Mouse (Mus musculus) MEL (cell line): ENCODE results near the gene Rtp2. TPM values are rescaled to one million over a fixed set of nuclear protein-coding genes. Genes with fewer than 3 reads are reported as not detected.

Experiments
- DNase-seq: peaks from one replicate; pipeline ENCODE4 v3.0.0; 2011; ENCODE audit warnings: low read depth, low spot score
- H3K27ac ChIP-seq: 2 replicates; pipeline ENCODE4 v1.5.1; 2012; ENCODE audit warnings: low read depth, mild to moderate bottlenecking, control low read depth, low read length, moderate library complexity; ENCODE audit not compliant: control insufficient read depth
- H3K27me3 ChIP-seq, 2 experiments: fragments of 150-350 bp in 1 of 2; sonication (generic) in 1 of 2; 2 replicates each; pipeline ENCODE4 v1.6.1; 2012; ENCODE audit warnings: low read length in 2 of 2, mild to moderate bottlenecking in 2 of 2, improper control_type of control experiment in 1 of 2, moderate library complexity in 1 of 2; ENCODE audit not compliant: insufficient read depth in 2 of 2, control insufficient read depth in 1 of 2
- H3K36me3 ChIP-seq, 2 experiments: 2 replicates each; pipeline ENCODE4 v1.6.1; 2012 to 2014; ENCODE audit warnings: low read length in 2 of 2, improper control_type of control experiment in 1 of 2, inconsistent platforms in 1 of 2, mild to moderate bottlenecking in 1 of 2; ENCODE audit not compliant: insufficient read depth in 2 of 2, control insufficient read depth in 1 of 2
- H3K4me1 ChIP-seq, 2 experiments: fragments of 150-350 bp in 1 of 2; sonication (generic) in 1 of 2; 2 replicates each; pipeline ENCODE4 v1.6.1; 2012; ENCODE audit warnings: low read length in 2 of 2, improper control_type of control experiment in 1 of 2, mild to moderate bottlenecking in 1 of 2; ENCODE audit not compliant: insufficient read depth in 2 of 2, control insufficient read depth in 1 of 2
- H3K4me3 ChIP-seq, 2 experiments: fragments of 150-350 bp in 1 of 2; sonication (generic) in 1 of 2; 2 replicates each; pipeline ENCODE4 v1.5.1; 2012; ENCODE audit warnings: low read depth in 2 of 2, low read length in 2 of 2, mild to moderate bottlenecking in 2 of 2, moderate library complexity in 2 of 2, control low read depth in 1 of 2, improper control_type of control experiment in 1 of 2; ENCODE audit not compliant: control insufficient read depth in 1 of 2, insufficient read depth in 1 of 2
- H3K79me2 ChIP-seq: 2 replicates; pipeline ENCODE4 v1.6.1; 2012; ENCODE audit warnings: mild to moderate bottlenecking, low read length, moderate library complexity; ENCODE audit not compliant: control insufficient read depth, poor library complexity, insufficient read depth
- H3K9ac ChIP-seq: 2 replicates; pipeline ENCODE4 v1.6.1; 2012; ENCODE audit warnings: low read depth, mild to moderate bottlenecking, control low read depth, low read length, moderate library complexity; ENCODE audit not compliant: control insufficient read depth, poor library complexity, severe bottlenecking
- H3K9me3 ChIP-seq: fragments of 150-350 bp; sonication (generic); replicated peaks from 2 replicates; pipeline ENCODE4 v1.6.1; 2012; ENCODE audit warnings: mild to moderate bottlenecking, low read length, improper control_type of control experiment, moderate library complexity; ENCODE audit not compliant: insufficient read depth
- CHD2 ChIP-seq: IDR thresholded peaks from 2 replicates; pipeline ENCODE4 v1.6.1; 2011; ENCODE audit warnings: low read length, improper control_type of control experiment
- CTCF ChIP-seq, 3 experiments: IDR thresholded peaks in 2 of 3; conservative IDR thresholded peaks in 1 of 3; 2 replicates each; pipeline ENCODE4 v1.5.1; 2011 to 2012; ENCODE audit warnings: low read length in 3 of 3, low read depth in 2 of 3, mild to moderate bottlenecking in 2 of 3, improper control_type of control experiment in 1 of 3, inconsistent platforms in 1 of 3, mixed read lengths in 1 of 3, moderate library complexity in 1 of 3; ENCODE audit not compliant: control insufficient read depth in 1 of 3, insufficient read depth in 1 of 3, poor library complexity in 1 of 3, severe bottlenecking in 1 of 3
- E2F4 ChIP-seq: IDR thresholded peaks from 2 replicates; pipeline ENCODE4 v1.6.1; 2011; ENCODE audit warnings: low read depth, low read length, improper control_type of control experiment, borderline replicate concordance
- EP300 ChIP-seq, 2 experiments: IDR thresholded peaks; 2 replicates each; pipeline ENCODE4 v1.6.1; 2011; ENCODE audit warnings: improper control_type of control experiment in 2 of 2, low read length in 2 of 2, low read depth in 1 of 2, mild to moderate bottlenecking in 1 of 2
- GABPA ChIP-seq: IDR thresholded peaks from 2 replicates; pipeline ENCODE4 v1.6.1; 2012; ENCODE audit warnings: low read depth, mild to moderate bottlenecking, inconsistent platforms, low read length, improper control_type of control experiment, moderate library complexity
- MAFK ChIP-seq: IDR thresholded peaks from 2 replicates; pipeline ENCODE4 v1.6.1; 2011; ENCODE audit warnings: low read depth, mild to moderate bottlenecking, low read length, improper control_type of control experiment, borderline replicate concordance
- MAZ ChIP-seq: IDR thresholded peaks from 2 replicates; pipeline ENCODE4 v1.6.1; 2012; ENCODE audit warnings: low read depth, mild to moderate bottlenecking, inconsistent platforms, low read length, improper control_type of control experiment
- MEF2A ChIP-seq: IDR thresholded peaks from 2 replicates; pipeline ENCODE4 v1.6.1; 2014; ENCODE audit warnings: low read depth, mild to moderate bottlenecking, inconsistent platforms, low read length, improper control_type of control experiment; ENCODE audit not compliant: poor library complexity, insufficient replicate concordance, severe bottlenecking; ENCODE audit errors: extremely low read depth
- MXI1 ChIP-seq: IDR thresholded peaks from 2 replicates; pipeline ENCODE4 v1.6.1; 2011; ENCODE audit warnings: mild to moderate bottlenecking, low read depth, low read length, improper control_type of control experiment
- RAD21 ChIP-seq: IDR thresholded peaks from 2 replicates; pipeline ENCODE4 v1.6.1; 2011; ENCODE audit warnings: mild to moderate bottlenecking, low read depth, low read length, improper control_type of control experiment
- RCOR1 ChIP-seq: IDR thresholded peaks from 2 replicates; pipeline ENCODE4 v1.6.1; 2012; ENCODE audit warnings: low read depth, mild to moderate bottlenecking, inconsistent platforms, low read length, improper control_type of control experiment
- TBP ChIP-seq: IDR thresholded peaks from 2 replicates; pipeline ENCODE4 v1.8.0; 2011; ENCODE audit warnings: low read depth, low read length, improper control_type of control experiment
- polyA plus RNA-seq, 2 experiments: library from polyadenylated mRNA; stranded (reverse) in 1 of 2; unstranded in 1 of 2; fragments of >175 nt in 1 of 2; fragments of >200 nt in 1 of 2; gene quantifications; 2 replicates each; pipeline versions ENCODE4 v1.2.1 to v1.2.4; 2012; ENCODE audit warnings: low replicate concordance in 2 of 2, low read depth in 1 of 2; ENCODE audit not compliant: insufficient read length in 2 of 2, insufficient read depth in 1 of 2, missing spikeins in 1 of 2
- total RNA-seq: library from RNA; depleted of rRNA; stranded (reverse); fragments of 300-350 nt; gene quantifications from 2 replicates; pipeline ENCODE4 v1.2.3, GENCODE M21; 2012

Gene Rtp2
- total and polyA plus RNA-seq, 3 experiments: not detected

- Histone ChIP-seq H3K9me3 (no peaks in the 10 kb centered on the region), H3K36me3 (no peaks in the 10 kb centered on the region), H3K9ac (no peak overlapping the region), H3K27ac (no peak overlapping the region), H3K4me3 (no peak overlapping the region), H3K27me3 (no peaks in the 10 kb centered on the region), H3K79me2 (no peaks in the 10 kb centered on the region), H3K4me1 (no peaks in the 10 kb centered on the region)
- DNase-seq: no peak
- TF ChIP-seq E2F4 (no peak), CHD2 (no peak), TBP (no peak), MAFK (no peak), RAD21 (no peak)
Measured at GRCm38 (mm10) chr16:23963896-23964668, 31.9 kb upstream of the Rtp2 start.

GRCm38 (mm10) chr16:23962401-23962800 lies 30.2 kb upstream of the Rtp2 start:
- Histone ChIP-seq H3K9ac (no peak overlapping the region), H3K27me3 (no peaks in the 10 kb centered on the region), H3K79me2 (no peaks in the 10 kb centered on the region), H3K4me1 (no peaks in the 10 kb centered on the region), H3K27ac (no peak overlapping the region), H3K36me3 (no peaks in the 10 kb centered on the region), H3K9me3 (no peaks in the 10 kb centered on the region), H3K4me3 (no peak overlapping the region)
- TF ChIP-seq GABPA (no peak), MEF2A (no peak)
- DNase-seq: no peak

GRCm38 (mm10) chr16:23958938-23959337 lies 26.7 kb upstream of the Rtp2 start:
- H3K9ac ChIP-seq: no peak overlapping the region
- no peaks in the 10 kb centered on the region for H3K27me3 ChIP-seq
- no peak for DNase-seq
- H3K79me2 ChIP-seq: no peaks in the 10 kb centered on the region
- H3K4me3 ChIP-seq: no peak overlapping the region
- TF ChIP-seq MXI1 (no peak), CTCF (IDR thresholded peaks at IDR 0.05 in 2 of 3, conservative IDR thresholded peaks at IDR 0.05 in 1 of 3; ENCODE audit: control insufficient read depth in 1 of 3, insufficient read depth in 1 of 3, low read depth in 2 of 3, low read length in 3 of 3, poor library complexity in 1 of 3, severe bottlenecking in 1 of 3) (no peak), RCOR1 (no peak), EP300 (IDR thresholded peaks at IDR 0.05; ENCODE audit: low read depth in 1 of 2, low read length in 2 of 2) (no peak), MAZ (no peak)
- H3K36me3 ChIP-seq: no peaks in the 10 kb centered on the region
- no peaks in the 10 kb centered on the region for H3K9me3 ChIP-seq
- no peak overlapping the region for H3K27ac ChIP-seq
- H3K4me1 ChIP-seq: no peaks in the 10 kb centered on the region
